Mouse (Mus musculus) naive thymus-derived CD4-positive, alpha-beta T cell, adult 2 months (primary cell): ENCODE results near the gene 2010111I01Rik.
A peak's percentile ranks its signal among the peaks of the same experiment; 100 is the strongest.

Experiments
- DNase-seq: peaks from one replicate; pipeline ENCODE4 v3.0.0-alpha.2; 2011; ENCODE audit warnings: low read depth

The 2010111I01Rik gene

DNA sequence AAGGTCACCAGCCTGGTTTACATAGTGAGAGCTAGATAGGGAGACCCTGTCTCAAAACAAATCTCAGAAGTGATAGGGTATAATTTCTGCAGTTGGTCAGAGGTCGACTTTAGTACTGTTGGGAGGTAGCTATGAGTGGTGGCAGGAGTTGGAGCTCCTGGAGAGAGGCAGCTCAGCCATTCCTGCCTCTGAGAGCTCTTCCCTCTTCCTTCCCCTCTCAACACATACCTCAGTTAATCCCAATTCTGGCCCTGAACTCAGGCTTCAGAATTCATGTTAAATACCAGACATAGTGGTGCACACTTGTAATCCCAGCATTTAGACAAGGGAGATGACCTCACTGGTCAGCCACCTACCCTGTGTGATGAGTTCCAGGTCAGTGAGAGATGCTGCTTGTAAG is 65.3 kb downstream of the 2010111I01Rik start:
- no peak for DNase-seq

DNA sequence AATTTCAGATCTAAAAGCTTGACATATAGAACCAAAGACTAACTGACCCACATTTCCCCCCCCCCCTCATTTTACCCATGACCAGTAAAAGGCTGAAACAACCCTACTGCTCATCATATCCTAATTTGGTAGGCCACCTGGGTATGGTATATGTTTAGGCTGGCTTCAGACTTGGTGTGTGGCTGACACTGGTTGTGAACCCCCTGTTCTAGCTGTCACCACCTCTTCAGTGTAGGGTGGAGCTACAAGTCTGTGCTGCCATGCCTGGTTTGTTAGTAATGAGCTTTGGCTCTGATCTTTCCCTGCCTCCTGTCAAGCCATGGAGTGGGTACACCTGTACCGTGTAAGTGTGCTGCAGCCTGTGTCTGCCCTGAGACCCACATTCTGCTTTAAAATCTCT is 66.6 kb downstream of the 2010111I01Rik start:
- no peak for DNase-seq

DNA sequence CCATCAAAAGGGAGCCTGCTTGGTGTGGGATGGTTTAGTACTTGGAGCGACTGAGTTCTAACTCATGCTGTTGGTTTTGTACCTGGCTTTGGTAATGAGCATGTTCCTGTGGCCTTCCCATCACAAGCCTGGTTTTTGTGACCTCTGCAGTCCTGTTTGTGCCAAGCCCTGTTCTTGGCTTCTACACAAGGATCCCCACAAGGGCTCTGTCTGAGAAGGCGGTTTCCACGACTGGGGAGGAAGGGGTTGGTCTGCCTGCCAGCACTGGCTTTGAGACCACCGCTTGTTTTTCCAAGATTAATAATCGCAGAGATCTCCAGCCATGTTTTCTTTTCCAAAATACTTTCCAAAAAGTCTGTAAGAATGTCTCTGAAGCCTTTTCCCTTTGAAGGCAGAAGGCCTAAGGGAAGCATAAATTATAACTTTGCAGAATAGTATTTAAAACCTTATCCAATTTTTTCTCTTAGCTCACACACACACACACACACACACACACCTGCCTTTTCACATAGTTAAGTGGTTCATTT is 67.7 kb downstream of the 2010111I01Rik start:
- no peak for DNase-seq

DNA sequence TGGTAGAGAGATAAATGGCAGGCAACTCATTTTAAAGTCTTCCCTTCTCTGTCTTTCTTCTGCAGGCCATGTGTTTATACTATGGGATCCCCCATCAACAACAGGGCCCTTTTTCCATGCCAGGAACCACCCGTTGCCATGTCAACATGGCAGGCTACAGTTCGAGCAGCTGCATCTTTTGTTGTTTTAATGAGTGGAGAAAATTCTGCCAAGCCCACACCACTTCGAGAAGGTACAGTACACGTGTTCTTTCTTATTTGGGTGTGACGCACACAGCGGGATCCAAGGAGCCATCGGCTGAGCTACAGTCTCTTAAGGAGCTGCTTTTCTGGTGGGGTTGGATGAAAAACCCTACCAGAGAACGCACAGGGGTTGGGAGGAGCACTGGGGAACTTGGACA is 68.3 kb downstream of the 2010111I01Rik start:
- no peak for DNase-seq

DNA sequence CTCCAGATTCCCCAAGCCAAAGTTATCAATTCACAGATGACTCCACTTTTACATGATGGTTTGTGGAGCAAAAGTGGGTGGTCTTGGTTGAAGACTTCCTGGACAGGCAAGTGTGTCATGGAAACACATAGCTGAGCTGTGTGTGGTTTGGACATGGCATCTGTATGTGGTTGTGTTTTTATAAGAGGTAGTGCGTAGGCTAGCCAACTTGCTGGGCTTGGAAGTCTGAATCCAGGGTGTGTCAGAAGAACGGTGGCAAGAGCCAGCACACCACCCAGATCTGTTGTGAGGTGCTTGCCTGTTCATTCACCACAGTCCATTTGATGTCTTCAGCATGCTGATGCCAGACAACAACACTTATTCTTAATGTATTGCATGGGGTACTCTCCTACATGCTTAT is 68.7 kb downstream of the 2010111I01Rik start:
- no peak for DNase-seq

DNA sequence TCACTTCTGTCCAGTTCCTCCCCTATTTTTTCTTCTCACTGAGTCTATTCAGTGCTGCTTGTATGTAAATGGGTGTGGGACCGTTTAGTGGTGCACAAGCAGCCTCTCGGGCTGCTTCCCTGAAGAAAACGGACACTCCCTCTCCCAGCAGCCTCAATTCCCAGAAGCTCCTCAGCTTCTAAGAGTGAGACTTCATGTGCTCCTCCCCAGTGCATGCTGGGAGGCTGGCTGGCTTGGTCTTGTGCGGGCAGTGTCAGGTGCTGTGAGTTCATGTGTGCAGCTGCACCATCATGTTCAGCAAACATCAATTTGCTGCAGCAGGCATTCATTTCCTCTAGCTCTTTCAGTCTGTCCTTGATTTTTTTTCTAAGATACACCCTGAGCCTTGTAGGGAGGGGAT is 70.0 kb downstream of the 2010111I01Rik start:
- no peak for DNase-seq

DNA sequence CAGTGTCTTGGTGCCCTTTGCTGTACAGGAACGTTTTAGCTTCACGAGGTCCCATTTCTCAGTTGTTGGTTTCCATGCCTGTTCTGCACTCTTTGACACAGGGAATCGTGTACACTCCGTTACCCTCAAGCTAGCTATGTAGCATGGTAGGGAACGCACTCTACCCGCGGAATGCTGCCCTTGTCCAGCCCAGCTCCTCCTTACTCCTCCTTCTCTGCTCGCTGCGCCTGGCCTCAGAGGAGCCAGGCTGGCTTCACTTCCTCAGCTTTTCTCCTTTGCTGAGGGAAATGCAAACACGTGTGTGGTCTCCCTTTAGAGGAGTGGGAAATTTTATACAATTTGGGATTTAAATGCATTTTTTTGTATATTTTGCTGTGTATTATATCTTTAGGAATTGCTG is 73.2 kb downstream of the 2010111I01Rik start:
- DNase-seq: no peak

DNA sequence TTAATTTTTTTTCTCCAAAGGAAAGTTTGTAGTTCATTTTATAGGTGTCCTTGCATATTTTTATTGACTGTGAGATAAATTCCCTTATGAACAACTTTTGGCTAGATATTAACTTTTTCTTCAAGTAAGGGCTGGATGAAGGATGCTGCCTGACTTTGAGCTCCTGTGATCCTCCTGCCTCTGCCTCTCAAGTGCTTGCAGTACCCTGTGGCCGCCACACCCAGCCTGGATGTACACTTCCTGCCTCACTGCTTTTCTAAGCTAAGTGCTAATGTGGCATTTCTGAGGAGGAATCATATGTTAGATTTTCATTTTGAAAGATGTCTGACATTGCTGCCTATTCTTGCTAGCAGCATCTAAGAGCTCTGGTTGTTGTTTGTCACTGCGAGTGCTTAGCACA is 73.7 kb downstream of the 2010111I01Rik start:
- peak; percentile 14 for DNase-seq

DNA sequence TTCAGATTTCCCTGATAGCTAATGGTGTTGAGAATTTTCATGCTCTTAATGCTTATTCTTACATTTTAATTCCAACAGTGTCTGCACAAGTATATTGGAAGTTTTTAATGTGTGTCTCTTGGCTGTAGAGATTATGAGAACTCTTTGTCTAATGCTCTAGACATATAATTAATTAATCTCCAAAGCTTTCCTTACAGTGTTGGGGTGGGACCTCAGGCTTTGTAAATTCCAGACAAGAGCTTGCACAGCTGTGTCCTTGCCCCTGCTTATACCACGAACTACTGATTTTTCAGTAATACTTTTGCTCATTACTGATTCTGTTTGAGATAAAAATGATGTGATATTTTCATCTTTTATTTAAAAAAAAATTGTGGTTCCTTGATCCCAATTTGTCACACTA is 74.2 kb downstream of the 2010111I01Rik start:
- DNase-seq: no peak

DNA sequence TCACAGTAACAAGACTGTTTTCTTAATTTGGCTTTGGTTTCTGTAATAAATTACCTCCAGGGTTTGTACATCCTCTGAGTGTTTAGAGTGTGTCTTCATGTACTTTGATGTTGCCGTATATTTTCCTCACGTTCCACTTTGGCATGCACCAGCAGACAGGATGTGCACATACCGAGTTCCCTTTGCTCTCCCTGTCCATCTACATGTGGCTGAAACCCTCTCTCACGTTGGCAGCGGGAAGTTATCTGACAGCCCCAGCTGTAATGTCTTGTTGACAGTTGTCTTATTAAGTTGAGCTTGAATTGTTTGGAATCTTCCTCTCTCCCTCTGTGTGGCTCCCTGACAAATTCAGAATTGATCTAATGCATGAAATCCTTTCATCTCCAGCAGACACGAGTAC is 74.6 kb downstream of the 2010111I01Rik start:
- DNase-seq: no peak

DNA sequence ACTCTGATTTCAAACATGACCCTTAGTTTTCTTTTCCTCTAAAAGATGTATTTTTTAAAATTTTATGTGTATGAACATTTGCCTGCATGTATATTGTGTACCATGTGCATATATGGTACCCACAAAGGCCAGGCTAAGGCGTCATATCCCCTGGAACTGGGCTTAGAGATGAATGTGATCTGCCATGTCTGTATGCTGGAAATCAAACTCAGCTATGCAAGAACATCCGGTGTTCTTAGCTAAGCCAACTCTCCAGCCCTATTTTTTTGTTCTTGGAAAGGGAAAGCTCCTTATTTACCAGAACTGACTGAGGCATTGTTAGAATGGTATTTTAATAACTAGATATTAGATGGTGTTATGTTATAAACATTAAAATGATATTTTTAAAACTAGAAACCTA is 75.2 kb downstream of the 2010111I01Rik start:
- no peak for DNase-seq

DNA sequence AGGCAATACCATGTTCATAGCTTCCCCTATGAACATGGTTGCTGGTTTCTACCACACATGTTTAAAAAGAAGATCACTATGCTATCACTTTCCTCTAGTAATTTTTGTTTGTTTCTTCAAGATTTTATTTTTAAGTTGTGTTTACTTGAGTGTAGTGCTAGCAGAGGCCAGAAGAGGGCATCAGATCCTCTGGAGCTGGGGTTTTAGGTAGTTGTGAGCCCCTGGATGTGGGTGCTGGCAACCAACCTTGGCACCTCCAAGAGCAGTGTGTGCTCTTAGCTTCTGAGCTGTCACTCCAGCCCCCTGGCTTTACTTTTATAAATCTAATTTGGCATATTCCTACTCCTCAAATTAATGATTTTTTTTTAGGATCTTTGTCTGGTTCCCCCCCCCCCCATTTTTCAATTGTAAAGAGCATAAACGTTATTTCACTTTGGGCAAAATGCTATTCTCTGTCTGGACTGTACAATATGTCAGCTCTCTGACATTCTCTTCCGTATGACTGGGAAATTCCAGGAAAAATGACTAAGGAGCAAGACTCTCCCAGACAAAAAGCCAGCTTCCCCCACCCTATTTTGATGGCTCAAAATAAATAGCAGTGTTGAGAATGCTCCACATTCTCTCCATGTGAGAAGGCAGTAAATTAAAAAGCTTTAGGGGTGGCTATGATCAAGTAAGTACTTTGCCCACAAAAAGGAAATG is 81.0 kb downstream of the 2010111I01Rik start:
- no peak for DNase-seq

DNA sequence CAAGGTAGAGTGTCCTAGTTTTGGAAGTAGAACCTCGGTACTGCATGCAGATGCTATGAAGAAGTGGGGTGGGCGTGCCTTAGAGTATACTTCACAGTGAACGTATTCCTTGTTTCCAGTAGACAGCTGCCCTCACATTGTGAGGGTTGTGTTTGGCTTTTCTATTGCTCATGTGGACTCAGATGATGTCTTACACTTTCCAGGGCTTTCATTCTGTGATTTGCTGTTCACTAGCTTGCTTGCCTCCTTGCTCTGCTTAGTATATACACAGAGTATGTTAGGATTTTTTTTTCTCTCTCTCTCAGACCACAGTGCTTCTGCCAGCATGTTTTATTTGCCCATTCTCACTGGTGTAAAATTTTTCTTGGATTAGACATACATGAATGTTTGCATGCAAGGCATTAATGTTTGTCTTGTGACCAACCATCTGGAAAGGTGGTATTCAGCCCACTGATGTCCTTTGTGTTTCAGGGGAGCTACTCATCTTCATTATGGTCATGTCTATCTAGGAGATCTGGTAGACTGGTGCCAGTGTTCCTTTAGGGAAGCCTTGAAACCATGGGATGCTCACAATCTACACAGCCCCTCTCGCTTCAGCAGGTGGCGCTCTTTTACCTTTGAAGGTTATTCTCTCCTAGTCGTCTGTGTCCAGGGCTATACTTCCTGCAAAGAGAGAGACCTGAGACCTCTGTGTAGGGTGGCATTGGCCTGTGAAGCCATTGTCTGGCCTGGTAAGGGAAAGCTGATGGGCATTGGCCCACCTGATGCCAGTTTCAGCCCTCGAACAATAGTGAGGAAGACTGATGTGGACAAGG is 81.7 kb downstream of the 2010111I01Rik start:
- peak; percentile 50 for DNase-seq

DNA sequence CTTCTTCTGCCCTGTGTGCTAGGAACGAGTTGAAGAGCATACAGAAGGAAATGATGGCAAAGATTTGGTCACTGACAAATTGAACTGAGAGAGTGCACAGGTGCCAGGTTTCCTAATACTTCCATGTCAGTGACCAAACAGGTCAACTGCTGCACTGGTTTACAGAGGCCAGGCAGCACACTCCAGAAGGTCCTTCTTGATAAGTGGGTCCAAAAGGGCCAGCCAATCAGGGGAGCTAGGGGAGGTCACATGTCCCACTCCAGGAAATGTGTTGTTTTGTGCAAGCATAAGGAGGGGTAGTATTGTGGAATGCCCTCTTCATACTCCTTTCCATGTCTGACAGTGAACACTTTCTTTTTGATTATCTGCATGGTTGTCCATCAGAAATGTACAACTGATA is 99.0 kb downstream of the 2010111I01Rik start:
- DNase-seq: no peak

DNA sequence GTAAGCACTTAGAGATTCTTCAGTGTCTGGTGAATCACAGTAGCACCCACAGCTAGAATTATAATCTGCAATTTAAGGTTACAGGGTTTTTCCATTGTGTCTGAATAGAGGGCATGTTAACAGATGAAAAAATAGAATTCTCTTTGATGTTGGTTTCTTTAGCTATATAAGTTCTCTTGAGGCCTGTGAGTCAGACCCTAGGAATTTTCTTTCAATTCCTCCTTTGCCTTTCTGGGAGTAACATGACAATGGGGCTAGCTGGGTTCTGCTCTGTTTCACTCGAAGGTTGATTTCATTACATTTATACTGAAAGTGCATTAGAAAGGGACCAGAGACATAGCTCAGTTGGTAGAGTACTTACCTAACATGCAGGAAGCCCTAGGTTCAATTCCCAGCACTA is 101.9 kb downstream of the 2010111I01Rik start:
- DNase-seq: no peak

DNA sequence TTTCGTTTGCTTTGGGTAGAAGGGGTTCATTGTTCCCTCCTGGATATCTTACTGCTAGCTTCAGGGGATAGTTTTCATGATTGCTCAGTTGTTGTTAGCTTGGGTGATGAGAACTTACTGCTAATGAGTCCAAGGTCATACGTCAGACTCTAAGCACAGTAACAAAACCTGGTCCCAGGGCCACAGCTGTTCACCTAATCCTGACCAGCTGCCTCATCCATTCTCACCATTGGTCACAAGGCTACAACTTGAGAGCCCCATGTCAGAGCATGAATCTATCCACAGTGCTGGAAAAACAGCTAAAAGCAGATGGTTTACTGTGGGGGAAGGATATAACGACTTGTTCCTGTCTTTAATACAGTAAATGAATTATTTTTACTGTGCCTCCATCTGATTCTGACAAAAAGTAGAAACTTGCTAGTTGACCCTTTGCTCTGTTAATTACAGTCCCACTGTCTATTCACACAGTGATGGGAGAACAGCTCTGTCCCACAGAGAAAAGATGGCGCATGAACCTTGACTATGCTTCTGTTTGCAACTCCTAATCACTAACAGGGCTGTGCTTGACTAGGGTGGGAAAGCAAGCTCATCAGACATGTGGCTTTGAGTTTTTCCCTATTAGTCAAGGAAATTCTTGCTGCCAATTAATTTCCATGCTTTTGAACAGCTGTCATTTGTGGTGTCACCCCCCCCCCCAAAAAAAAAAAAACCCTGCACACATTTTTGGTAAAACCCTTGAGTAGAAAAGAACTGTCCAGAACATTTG is 103.9 kb downstream of the 2010111I01Rik start:
- no peak for DNase-seq

DNA sequence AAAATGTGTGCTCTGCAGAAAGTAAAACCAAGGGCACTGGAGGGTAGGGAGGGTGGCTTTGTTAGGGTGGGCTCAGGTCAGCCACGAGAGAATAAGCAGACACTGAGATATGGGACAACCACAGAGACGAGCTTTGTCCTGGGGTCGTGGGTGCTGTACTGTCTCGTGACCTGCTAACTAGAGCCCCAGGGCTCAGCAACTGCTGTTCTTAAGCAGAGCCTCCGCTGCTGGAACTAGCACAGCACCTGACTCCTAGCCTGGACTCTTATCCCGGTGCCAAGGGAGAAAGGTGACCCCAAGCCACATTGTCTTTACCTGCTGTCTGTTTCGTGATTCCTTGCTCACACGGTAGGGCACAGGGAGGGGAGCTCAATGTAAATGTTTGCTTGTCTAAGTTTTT is 107.2 kb downstream of the 2010111I01Rik start:
- DNase-seq: no peak

DNA sequence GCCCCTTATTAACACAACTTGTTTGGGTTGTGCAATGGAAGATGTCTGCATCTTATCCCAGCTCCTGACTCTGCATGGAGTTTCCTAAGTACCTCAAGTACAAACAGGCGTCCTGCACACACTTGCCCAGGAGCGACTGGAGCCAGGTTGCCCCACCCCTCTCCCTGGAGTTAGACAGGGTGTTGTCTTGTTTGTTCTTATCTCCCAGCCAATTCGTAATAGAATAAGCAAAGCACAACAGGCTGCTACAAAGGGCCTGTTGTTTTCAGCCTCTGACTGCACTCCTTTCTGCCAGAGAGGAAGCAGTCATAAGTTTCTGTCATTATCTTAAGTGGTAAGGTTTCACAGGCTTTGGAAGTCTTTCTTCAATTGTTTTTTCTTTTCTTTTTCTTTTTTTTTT is 107.7 kb downstream of the 2010111I01Rik start:
- DNase-seq: no peak

DNA sequence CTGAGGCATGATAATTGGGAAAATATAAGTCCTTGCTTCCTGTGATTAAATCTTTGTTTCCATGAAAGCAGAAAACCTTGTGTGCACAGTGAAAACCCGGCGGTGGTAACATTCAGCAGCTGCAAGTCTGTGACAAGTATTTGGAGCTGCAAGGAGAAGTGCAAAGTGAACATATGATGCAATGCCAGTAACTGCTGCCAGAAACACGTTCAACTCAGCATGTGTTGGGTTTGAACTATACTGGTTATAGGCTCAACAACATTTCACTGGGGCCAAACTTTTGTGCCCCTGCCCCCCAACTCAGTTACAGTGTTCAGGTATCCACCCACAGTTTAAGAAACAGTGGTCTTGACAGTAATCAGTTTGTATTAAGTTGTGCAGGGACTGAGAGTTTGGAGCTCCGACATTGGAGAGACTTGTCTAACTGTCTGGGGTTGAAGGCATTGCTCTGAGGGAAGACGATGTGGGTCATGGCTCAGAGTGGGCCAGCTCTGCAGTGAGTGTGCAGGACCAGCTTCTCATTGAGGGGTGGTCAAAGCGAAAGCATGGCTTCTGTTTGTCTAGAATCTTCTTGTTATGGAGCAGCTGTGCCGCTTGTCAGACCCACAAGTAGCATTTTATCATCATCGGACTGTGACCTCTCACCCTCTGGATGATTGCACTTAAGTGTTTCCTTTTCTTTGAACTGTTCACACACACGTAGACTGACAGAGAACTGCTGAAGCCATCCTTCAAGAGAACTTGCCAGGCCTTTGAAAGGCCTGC is 109.4 kb downstream of the 2010111I01Rik start:
- DNase-seq: no peak

DNA sequence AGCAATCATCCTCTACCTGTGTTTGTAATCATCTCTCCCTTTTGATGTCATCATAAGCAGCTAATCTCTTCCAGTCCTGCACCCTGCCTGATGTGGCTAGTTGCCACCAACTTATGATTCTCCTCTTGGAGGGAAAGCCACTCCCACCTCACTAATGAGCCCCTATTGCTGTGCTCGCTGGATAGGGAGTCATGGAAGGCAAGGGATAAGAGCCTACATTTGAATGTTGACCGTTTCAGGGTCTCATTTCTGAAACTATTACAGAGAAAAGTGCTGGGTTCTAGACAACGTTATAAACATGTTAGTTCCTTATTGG is 109.9 kb downstream of the 2010111I01Rik start:
- no peak for DNase-seq

DNA sequence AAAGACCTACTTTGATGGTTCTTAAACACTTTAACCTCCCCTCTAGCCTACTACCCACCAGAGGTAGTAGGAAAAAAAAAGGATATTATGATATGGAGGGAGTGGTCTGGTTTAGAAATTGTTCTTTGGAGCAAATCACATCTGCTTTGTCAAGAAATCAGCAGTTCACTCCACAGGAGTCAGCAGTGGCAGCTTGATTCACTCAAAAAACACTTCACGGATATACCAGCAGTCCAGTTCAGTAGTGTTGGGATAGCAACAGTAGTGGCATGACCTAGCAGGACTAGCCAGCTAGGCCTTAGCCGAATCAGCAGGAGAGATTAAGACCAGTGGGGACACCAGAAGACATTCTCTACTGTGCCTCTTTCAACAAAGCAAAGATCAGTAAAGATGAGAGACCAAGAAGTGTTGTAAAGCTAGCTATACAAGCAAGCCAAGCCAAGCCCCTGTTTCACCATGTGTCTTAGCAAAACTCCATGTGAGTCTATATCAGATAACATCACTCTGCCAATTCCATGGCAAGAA is 110.7 kb downstream of the 2010111I01Rik start:
- DNase-seq: no peak

DNA sequence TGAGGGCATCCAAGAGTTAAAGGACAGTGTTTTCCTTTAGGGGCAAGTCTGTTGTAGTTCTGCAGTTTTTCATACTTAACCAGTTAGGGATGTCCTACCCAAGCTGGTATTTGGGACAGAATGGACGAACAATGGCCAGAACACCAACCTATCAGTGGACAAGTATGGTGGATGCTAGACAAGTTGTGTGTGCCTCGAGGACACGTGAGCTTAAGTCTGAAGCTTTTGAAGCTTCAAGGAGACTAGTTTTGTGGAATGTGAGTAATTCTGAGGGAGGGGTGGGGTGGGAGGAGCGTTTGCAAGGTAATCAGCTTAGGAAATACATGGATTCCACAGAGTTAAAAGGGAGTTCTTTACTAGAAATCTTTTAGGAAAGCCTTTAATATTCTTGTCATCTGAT is 115.5 kb downstream of the 2010111I01Rik start:
- no peak for DNase-seq
